Mouse (Mus musculus) small intestine, adult 2 months (tissue): ENCODE measurements around the gene Slc8a1.

Experiments used
- CTCF ChIP-seq: fragments of 200-500 bp; IDR thresholded peaks from 2 replicates; pipeline ENCODE4 v1.5.1; 2012; ENCODE audit warnings: low read depth, mild to moderate bottlenecking, control low read depth, inconsistent platforms, low read length, moderate library complexity, mixed read lengths; ENCODE audit not compliant: insufficient replicate concordance, insufficient read length; ENCODE audit errors: extremely low read depth
- POLR2A ChIP-seq: fragments of 200-500 bp; IDR thresholded peaks from 2 replicates; pipeline ENCODE4 v1.6.1; 2012; ENCODE audit warnings: low read depth, mild to moderate bottlenecking, control low read depth, inconsistent platforms, low read length, moderate library complexity

GRCm38 (mm10) chr17:81513368-81513958, 224.7 kb downstream of the Slc8a1 start:
- no peak for TF ChIP-seq CTCF
- TF ChIP-seq POLR2A: no peak
